Mouse (Mus musculus): Measurements from ENCODE around the gene Fto.

- TF ChIP-seq CTCF (IDR thresholded peaks at IDR 0.05; ENCODE audit: extremely low read depth, insufficient read depth, low read length) = no peak
- no peak for TF ChIP-seq POLR2A (IDR thresholded peaks at IDR 0.05; ENCODE audit: extremely low read depth, insufficient read depth, low read length)
Observed at GRCm38 (mm10) chr8:91476988-91477387, 163.7 kb downstream of the Fto start.
